Mouse (Mus musculus): Measurements from ENCODE around the gene Celf2.
A peak's percentile ranks its signal among the peaks of the same experiment; 100 is the strongest.

Gene Celf2

GRCm38 (mm10) chr2:6911932-6912331 is 597.4 kb downstream of the Celf2 start:
- DNase-seq (ENCODE audit: low spot score): no peak

- DNase-seq (ENCODE audit: low spot score): no peak
Measured at GRCm38 (mm10) chr2:6909921-6910320, 599.4 kb downstream of the Celf2 start.

GRCm38 (mm10) chr2:6904411-6904810 is 605.0 kb downstream of the Celf2 start:
- DNase-seq (ENCODE audit: low spot score): no peak

- no peak for DNase-seq (ENCODE audit: low spot score)
Measured at GRCm38 (mm10) chr2:6903251-6903763, 606.1 kb downstream of the Celf2 start.

- DNase-seq (ENCODE audit: low spot score): no peak
Measured at GRCm38 (mm10) chr2:6896896-6897295, 612.5 kb downstream of the Celf2 start.

GRCm38 (mm10) chr2:6893597-6893996 is 615.8 kb downstream of the Celf2 start:
- DNase-seq (ENCODE audit: low spot score): no peak

- no peak for DNase-seq (ENCODE audit: low spot score)
Measured at GRCm38 (mm10) chr2:6893095-6893494, 616.3 kb downstream of the Celf2 start.

GRCm38 (mm10) chr2:6884796-6885711 is 624.3 kb downstream of the Celf2 start:
- no peak for DNase-seq (ENCODE audit: low spot score)

GRCm38 (mm10) chr2:6883996-6884795 is 625.2 kb downstream of the Celf2 start:
- DNase-seq (ENCODE audit: low spot score): no peak

- DNase-seq (ENCODE audit: low spot score): no peak
Measured at GRCm38 (mm10) chr2:6882236-6882885, 627.0 kb downstream of the Celf2 start.

GRCm38 (mm10) chr2:6880941-6881575 is 628.3 kb downstream of the Celf2 start:
- no peak for DNase-seq (ENCODE audit: low spot score)

- no peak for DNase-seq (ENCODE audit: low spot score)
Measured at GRCm38 (mm10) chr2:6877094-6877493, 632.3 kb downstream of the Celf2 start.

- DNase-seq (ENCODE audit: low spot score): no peak
Measured at GRCm38 (mm10) chr2:6876547-6876946, 632.8 kb downstream of the Celf2 start.

- DNase-seq (ENCODE audit: low spot score): no peak
Measured at GRCm38 (mm10) chr2:6875071-6875611, 634.2 kb downstream of the Celf2 start.

GRCm38 (mm10) chr2:6874266-6874955 is 635.0 kb downstream of the Celf2 start:
- DNase-seq (ENCODE audit: low spot score): no peak

GRCm38 (mm10) chr2:6873711-6874110 is 635.7 kb downstream of the Celf2 start:
- no peak for DNase-seq (ENCODE audit: low spot score)

- DNase-seq (ENCODE audit: low spot score): no peak
Measured at GRCm38 (mm10) chr2:6872894-6873255, 636.5 kb downstream of the Celf2 start.

- peak; percentile 66 for DNase-seq (ENCODE audit: low spot score)
Measured at GRCm38 (mm10) chr2:6872131-6872893, 637.1 kb downstream of the Celf2 start.

GRCm38 (mm10) chr2:6871281-6872130 is 637.9 kb downstream of the Celf2 start:
- DNase-seq (ENCODE audit: low spot score): no peak

Data from urinary bladder, postnatal 25 days (tissue).